Comparison of ENCODE assay signal across 10 mouse cellular contexts in genomic region chr2:132751141-132752066, GRCm38 (mm10). TPM values are rescaled to one million over a fixed set of nuclear protein-coding genes. Genes with fewer than 3 reads are reported as not detected.
A peak's percentile ranks its signal among the peaks of the same experiment; 100 is the strongest.
DNase-seq lines count a peak whose midpoint lies in the region; ATAC-seq lines count a peak whose summit lies in the region.
"Had no signal": no experiment of that assay in that cellular context is flagged by ENCODE, and none has a peak within 500 bp of the region (broad histone marks: within the 10 kb centered on the region; RNA-seq: fewer than 3 reads in every experiment).

No protein-coding gene starts in this region.

- H3K27ac ChIP-seq in embryonic facial prominence, embryonic 14.5 days (replicated peaks; ENCODE audit: low read depth, low read length): no peak overlapping the region
- H3K27ac ChIP-seq in heart, embryonic 10.5 days: no peak overlapping the region
- H3K27ac ChIP-seq: neural tube, embryonic 13.5 days had no signal

- peak; percentile 95 for ATAC-seq in cerebellum, adult (ENCODE audit: insufficient number of reproducible peaks, low FRiP score, low TSS enrichment)
- ATAC-seq in embryonic facial prominence, embryonic 14.5 days (ENCODE audit: low read depth): peak; percentile 77; the same call in 1 of the 2 replicates

- DNase-seq in cerebellum, postnatal 4 days (ENCODE audit: low spot score in 2 of 2): no peak
- peak; percentile 91 for DNase-seq in Muller cell, postnatal 12 days (ENCODE audit: inconsistent ontology term)
- DNase-seq in embryonic facial prominence, embryonic 14.5 days (ENCODE audit: low spot score): peak; percentile 71
- peak; percentile 44 for DNase-seq in left cerebral cortex, adult 11 months (ENCODE audit: low spot score)
- DNase-seq in adrenal gland, adult 8-10 months: no peak
- DNase-seq in heart, embryonic 10.5 days (ENCODE audit: low spot score): no peak
- no peak for DNase-seq in heart, adult 9 months (ENCODE audit: low spot score in 2 of 2)
- DNase-seq: lung, postnatal 10 days had no signal

- H3K4me2 ChIP-seq in embryonic facial prominence, embryonic 14.5 days (ENCODE audit: low read depth, low read length): no peak overlapping the region
- H3K4me2 ChIP-seq: neural tube, embryonic 13.5 days had no signal

- WGBS in embryonic facial prominence, embryonic 14.5 days: 59% methylated on average over 15 of the region's 15 CpGs
- 71% methylated on average over 15 of the region's 15 CpGs for WGBS in heart, embryonic 10.5 days

- 0 out of 2 replicates have a peak, but pooled peaks cover 4% of the 10 kb centered on the region for H3K36me3 ChIP-seq in embryonic facial prominence, embryonic 14.5 days (ENCODE audit: control insufficient read depth, insufficient read depth, low read length)
- 0 out of 2 replicates have a peak, but pooled peaks cover 6% of the 10 kb centered on the region for H3K36me3 ChIP-seq in heart, embryonic 10.5 days

- H3K9ac ChIP-seq in embryonic facial prominence, embryonic 14.5 days (ENCODE audit: low read depth, low read length): no peak overlapping the region
- H3K9ac ChIP-seq: neural tube, embryonic 13.5 days had no signal

- H3K4me3 ChIP-seq in embryonic facial prominence, embryonic 14.5 days (ENCODE audit: low read depth, low read length): no peak overlapping the region
- H3K4me3 ChIP-seq in heart, embryonic 10.5 days: no peak overlapping the region
- H3K4me3 ChIP-seq: neural tube, embryonic 13.5 days had no signal

- no peaks in the 10 kb centered on the region for H3K27me3 ChIP-seq in embryonic facial prominence, embryonic 14.5 days (replicated peaks; ENCODE audit: control insufficient read depth, insufficient read depth, low read length)
- H3K27me3 ChIP-seq in heart, embryonic 10.5 days (ENCODE audit: insufficient read depth, poor library complexity, severe bottlenecking): no peaks in the 10 kb centered on the region
- H3K27me3 ChIP-seq: neural tube, embryonic 13.5 days had no signal

- no peaks in the 10 kb centered on the region for H3K9me3 ChIP-seq in embryonic facial prominence, embryonic 14.5 days (ENCODE audit: control insufficient read depth, low read length)
- H3K9me3 ChIP-seq in heart, embryonic 10.5 days: no peaks in the 10 kb centered on the region
- H3K9me3 ChIP-seq: neural tube, embryonic 13.5 days had no signal

- no peaks in the 10 kb centered on the region for H3K4me1 ChIP-seq in embryonic facial prominence, embryonic 14.5 days (ENCODE audit: control insufficient read depth, insufficient read depth, low read length)
- H3K4me1 ChIP-seq in heart, embryonic 10.5 days: no peaks in the 10 kb centered on the region
- H3K4me1 ChIP-seq: neural tube, embryonic 13.5 days had no signal

RNA-seq across cellular contexts. Expression of gene Chgb, which starts 29.7 kb away (rescaled TPM):
- 3.2 and 5.3 TPM in 2 replicates for polyA plus RNA-seq in embryonic facial prominence, embryonic 14.5 days (2014; fragmentation: Nextera tagmentation; extraction: Ambion mirVana)
- total RNA-seq in adrenal gland, adult 8-10 months (2022): 1,000 to 10,000 TPM; 1,792 to 2,284 (median 1,895) TPM
- polyA plus RNA-seq in heart, embryonic 10.5 days (2016; fragmentation: Nextera tagmentation; extraction: Ambion mirVana): 0.05 and 0.34 TPM in 2 replicates

Comparison
In these comparisons a context has a peak if more than half of its experiments do, and no peak if none do; other contexts are left out.
1. DNase-seq: peak in Muller cell, postnatal 12 days (single experiment), embryonic facial prominence, embryonic 14.5 days (single experiment) and left cerebral cortex, adult 11 months (single experiment); none in cerebellum, postnatal 4 days (0 of 2), adrenal gland, adult 8-10 months (single experiment), heart, embryonic 10.5 days (single experiment) and heart, adult 9 months (0 of 2).